Mouse (Mus musculus) heart, adult 8-10 months (tissue): ENCODE results near the gene 9330182L06Rik. TPM values are rescaled to one million over a fixed set of nuclear protein-coding genes. Genes with fewer than 3 reads are reported as not detected.

Experiments used
- DNase-seq: peaks from one replicate; pipeline ENCODE4 v3.0.0; 2022; ENCODE audit warnings: low spot score
- total RNA-seq, 4 experiments: library from RNA; stranded (reverse); gene quantifications; 2 replicates each; pipeline ENCODE4 v1.2.4; 2022

The 9330182L06Rik gene
- total RNA-seq, 4 experiments from 2014 or later = 0.14 to 0.35 (median 0.28) TPM

DNA sequence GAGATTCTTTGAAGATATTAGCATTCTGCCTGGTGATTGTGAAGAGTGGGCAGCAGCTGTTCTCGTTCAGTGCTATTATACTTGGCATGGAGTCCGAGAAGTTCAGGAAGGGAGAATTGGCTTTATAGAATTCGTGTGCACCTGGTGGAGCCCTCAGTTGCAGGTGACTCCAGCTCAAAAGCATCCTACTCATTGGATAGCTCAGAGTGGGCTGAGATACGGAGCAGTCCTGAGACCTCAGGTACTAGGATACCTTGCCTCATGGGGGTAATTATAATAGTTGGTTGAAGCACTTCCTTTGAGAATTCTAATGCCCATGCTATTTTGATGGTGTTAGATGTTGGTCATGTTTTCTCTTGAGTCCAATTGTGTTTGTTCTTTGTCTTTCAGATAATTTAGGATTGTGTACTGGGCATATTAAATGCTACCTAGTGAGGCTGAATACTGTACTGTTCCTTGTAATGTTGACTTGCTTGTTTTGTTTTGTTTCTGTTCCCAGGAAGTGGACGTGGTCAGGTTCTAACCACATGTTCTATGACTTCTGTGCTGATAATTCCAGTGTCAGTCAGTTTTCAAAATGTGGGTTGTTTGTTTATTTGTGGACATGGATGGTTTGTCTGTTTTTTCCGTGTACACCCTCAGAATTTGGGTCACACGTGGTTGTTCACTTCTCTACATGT lies 96.2 kb downstream of the 9330182L06Rik start:
- DNase-seq = no peak

DNA sequence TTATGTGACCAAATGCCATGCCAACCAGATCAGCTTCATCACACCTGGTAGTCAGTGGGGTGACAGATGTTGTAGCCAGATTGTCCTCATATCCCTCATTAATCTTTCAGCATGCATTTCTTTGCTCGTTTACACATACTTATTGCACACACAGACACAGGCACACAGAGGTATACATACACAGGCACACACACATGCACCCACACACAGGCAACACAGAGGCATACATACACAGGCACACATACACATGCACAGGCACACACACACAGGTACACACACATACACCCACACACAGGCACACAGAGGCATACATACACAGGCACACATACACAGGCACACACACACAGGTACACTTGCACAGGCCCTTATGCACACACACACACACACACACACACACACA lies 99.0 kb downstream of the 9330182L06Rik start:
- DNase-seq = no peak

DNA sequence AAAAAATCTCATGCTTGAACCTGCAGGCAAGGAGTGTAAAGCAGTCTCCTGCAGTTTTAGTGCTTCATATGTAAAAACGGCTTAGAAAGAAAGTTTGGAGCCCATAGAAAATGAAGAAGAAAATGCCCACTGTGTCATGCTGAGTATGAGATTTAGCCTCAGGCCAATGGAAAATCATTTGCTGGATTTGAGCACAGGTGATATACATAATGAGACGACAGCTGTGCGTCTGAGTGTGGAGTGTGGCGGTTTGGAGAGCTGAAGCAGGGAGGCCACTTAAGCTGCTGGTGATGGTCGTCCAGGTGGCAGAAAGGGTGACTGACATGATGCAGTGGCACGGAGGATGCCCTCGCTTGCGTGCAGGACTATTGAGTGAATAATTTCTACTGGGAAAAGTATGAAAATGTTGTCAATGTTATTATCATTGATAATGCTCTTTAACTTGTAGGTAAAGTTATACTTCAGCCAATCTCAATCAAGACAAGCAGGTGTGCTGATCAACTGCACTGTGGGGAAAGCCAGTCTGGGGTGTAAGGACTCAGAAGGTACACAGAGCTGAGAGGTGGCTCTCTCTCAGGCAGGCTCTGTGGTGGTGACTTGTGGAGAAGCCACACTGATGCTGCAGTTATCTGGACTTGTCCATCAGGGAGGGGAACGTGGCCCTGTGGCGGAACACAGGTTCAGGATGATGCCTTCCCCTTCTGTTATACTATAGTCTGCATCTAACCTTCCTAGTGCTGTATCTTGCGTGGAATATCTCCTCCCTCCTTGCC lies 102.2 kb downstream of the 9330182L06Rik start:
- no peak for DNase-seq

DNA sequence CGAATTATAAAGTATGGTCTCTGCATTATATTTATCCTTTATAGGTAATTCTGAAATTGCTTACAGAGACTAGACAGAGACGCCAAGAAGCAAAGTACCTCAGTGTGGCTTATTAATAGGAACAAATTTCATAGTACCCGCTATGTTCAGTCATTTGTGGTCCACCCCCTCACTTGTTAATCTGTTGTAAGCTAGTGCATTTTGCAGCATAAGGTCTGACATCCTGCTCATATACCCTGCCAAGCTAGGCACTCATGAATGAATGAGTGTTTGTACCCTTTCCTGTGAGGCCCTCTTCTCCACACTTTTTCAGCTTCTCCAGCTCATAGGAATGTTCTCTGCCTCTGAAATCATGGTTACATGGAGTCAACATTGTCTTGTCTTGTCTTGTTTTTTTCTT lies 105.2 kb downstream of the 9330182L06Rik start:
- no peak for DNase-seq

DNA sequence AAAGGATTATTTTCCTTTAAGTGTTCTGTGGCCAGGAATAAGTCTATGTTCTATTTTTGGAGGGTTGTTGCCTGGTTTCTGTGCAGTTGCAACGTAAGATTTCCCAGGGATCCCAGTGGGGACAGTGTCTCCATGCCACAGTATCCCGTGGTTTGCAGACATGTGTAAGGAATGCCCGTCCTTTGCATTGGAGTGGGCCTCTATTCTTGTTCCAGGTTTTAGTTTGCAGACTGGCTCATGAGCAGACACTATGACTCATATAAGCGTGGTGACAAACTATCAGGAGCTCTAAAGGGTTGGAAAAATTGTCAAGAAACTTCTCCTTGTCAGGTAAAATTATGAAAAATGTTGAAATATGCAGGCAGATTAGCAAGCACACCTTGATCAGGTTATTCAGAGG lies 107.4 kb downstream of the 9330182L06Rik start:
- DNase-seq = no peak

DNA sequence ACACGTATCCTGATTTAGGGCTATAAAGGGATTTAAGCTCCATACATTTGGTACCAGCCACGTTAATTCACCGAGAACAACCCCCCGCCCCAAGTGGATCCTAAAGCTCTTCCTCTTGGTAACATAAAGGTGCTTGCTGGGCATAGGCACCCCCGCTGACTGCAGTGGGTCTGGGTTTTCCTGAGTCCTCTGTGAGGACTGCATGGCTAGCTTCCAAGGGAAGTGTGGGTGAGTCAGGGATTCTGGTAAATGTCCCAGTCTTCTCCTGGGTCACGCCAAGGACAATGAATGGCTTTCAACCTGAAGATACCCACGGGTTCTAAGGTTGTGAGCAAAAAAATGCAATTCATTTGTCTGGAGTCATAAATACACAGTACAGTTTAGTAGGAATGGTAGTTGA lies 124.0 kb downstream of the 9330182L06Rik start:
- no peak for DNase-seq

DNA sequence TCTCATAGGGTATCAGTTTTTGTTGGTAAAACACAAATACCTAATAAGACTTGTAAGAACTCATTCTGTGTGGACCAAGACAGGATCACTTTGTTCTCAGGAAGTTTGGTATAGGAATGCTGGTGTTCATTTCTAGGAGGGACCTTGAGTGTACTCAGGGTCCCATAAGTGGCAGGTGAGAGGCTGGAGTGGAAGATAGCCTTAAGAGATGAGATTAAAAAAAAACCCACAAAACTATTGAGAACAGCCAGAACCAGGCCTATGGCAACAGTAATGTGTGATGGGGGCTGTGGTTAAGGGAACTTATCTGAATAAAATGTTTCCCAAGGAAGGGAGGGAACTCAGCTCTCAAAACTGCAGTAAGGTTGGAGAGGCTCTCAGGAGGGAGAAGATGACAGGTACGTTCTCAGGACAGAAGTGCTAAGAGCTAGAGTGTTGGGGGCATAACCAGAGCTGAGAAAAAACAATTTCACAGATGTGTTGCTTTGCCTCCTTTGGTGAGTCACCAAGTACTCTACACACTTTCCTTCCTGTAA lies 126.0 kb downstream of the 9330182L06Rik start:
- DNase-seq = no peak

DNA sequence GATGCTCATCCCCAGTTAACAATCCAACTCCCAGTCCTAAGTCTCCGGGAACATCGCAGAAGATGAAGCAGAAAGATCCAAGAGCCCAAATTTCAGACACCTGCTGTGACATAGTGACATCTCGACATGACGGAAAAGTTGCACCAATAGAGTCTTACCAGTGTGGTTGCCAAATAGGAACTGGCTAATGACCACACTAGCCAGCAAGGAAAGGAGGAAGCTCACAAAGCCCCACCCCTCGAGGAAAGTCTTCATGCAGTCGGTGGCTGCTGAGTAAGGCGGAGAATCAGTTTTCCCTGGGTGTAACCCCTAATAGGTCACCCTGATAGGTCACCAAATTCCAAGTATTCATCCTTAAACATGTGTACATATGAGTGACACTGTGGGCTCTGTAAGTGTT lies 151.2 kb downstream of the 9330182L06Rik start:
- no peak for DNase-seq

DNA sequence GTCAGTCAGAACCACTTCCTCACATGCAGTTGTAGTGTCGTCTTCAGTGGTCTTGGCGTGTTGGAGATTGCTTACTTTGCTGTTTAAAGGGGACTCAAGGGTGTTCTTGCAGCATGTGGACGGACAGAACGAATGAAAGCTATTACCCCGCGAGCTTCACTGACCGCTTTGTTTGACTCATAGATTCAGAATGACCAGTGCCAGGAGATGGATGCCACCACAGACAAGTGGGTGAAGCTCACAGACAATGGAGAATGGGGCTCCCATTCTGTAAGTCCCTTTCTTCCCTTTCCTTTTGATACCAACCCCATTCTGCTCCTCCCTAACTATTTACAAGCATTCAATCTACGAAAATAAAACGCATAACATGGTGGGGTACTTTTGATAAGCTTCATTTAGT lies 151.9 kb downstream of the 9330182L06Rik start:
- DNase-seq = no peak

DNA sequence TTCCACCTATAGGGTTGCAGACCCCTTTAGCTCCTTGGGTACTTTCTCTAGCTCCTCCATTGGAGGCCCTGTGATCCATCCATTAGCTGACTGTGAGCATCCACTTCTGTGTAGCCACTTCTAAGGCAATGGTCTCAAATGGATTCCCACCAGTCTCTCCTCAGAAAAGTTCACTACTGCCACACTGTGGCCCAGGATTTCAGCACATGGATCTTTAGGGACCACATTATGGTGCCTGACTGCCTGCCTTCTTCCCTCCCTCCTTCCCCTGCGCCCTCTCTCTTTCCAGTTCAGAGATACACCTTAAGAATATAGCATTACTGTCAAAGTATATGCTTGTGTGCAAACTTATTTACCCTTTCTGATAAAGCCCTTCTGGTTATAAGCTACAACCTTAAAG lies 154.0 kb downstream of the 9330182L06Rik start:
- DNase-seq = no peak

DNA sequence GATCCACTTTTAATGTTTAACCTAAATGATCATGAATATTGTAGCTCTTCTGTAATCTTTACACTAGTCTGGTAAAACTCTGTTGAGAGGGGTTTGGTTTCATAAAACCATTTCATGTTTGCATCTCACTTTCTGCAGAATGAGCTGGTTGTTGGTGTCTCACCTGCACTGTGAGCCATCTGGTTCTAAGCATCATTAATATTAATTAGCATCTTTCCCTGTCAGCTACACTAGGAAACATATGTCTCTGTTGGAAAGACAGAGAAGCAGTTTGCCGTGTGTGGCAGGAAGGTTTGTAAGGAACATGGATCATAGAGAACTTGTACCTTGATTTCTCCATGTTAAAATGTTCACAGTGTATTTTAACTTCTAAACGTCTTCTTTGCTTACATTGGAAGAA lies 158.5 kb downstream of the 9330182L06Rik start:
- no peak for DNase-seq

DNA sequence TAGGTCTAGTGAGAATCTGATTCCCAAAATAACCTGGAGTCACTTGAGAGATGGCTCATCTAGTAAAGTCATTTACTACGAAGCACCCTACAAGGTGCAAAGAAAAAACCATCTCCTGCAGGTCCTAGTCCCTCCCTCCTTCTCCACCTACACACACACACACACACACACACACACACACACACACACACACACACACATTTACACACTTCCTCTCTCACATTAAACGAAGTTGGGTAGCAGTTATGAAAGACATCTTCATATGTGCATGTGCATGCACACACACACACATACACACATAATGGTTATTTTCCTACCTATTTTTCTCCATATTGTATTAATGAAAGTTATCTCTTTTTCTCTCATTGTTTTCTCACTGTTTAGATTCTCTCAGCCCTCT lies 161.2 kb downstream of the 9330182L06Rik start:
- DNase-seq = no peak

DNA sequence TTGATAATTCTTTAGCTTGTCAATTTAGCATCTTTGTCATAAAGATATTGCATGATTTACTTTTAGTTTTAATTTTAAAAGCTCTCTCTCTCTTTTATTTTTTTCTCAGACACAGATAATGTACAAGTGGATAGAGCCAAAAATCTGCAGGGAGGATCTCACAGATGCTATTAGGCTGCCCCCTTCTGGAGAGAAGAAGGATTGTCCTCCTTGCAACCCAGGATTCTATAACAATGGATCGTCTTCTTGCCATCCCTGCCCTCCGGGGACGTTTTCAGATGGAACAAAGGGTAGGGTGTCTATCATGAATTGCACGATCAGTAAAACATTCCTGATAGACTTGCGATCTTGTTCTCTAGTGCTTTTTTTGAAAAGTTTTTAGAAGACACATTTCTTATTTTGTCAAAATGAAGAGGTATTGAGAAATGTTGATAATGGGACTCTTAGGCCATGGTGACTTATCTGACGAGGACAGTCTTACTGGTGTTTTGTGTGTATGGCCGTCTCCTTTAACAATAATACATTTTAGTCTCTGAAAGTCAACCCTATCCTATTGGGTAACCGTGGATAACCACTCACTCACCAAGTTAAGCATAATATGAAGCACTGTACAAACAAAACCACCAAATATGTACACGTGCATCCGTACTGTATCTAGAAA lies 161.8 kb downstream of the 9330182L06Rik start:
- DNase-seq = peak; percentile 18

DNA sequence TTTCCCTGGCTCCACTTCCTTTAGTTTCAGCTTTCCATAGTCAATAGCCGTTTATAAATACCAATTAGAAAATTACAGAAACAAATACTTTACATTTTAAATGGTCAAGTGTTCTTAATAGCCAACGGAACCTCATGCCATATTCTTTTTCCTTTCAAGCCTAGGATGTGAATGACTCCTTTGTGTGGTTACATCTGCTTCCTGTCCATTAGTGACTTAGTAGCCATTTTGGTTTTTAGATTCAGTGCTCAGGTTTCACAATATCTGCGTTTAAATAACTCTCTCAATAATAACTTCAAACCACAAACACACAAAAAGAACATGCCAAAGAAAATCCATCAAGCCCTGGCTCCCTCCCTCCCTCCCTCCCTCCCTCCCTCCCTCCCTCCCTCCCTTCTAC lies 162.8 kb downstream of the 9330182L06Rik start:
- no peak for DNase-seq

DNA sequence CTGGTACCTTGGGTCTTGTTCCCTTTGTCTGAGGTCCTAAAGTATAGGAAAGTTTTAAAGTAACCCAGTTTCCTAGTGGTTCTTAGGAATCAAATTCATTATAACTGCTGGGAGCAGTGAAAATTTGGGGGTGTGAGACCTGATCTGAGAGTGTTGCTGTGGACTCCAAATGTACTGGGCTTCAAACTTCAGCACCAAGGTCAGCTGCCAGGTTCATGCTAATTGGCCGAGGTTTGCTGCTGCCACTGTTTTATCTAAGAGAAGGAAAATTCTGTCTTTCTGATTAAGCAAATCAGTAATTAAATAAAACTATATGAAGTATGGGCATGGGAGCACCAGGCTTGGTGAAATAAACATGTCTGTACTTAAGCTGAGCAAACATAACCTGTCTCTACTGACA lies 180.2 kb downstream of the 9330182L06Rik start:
- no peak for DNase-seq

DNA sequence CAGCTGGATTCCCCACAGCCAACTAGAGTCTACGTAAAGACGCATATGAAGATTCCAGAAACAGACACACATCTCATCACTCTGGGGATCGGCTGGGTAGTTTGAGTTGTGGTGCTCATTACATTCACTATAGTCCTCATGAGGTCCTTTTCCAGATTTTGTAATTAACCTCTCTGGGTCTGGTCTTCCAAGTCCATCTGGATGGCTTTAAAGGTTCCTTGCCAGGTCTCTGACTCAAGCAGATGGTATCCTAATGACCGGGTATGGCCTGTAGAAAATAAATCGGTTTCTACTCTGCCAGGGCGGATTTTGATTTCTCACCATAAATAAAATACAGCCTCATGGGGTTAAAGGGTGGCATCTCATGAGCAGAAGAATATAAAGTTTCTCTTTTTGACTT lies 183.0 kb downstream of the 9330182L06Rik start:
- no peak for DNase-seq

DNA sequence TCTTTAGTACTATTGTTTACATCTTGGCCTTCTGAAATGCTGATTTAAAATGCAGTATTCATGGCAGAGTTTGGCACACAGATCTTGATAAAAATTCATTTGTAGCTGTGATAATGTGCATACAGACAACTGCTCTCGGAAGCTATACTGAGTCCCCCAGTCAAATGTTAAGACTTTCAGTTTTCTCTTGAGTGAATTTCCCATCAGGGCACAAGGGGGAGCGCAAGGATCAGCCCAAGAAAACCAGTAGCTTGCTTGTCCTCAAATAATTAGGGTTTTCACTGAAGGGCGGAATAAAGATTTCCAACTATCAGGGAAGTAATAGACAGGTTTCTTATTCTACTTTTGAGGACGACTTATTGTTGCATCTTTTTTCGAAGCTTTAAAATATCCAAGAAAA lies 183.7 kb downstream of the 9330182L06Rik start:
- no peak for DNase-seq

DNA sequence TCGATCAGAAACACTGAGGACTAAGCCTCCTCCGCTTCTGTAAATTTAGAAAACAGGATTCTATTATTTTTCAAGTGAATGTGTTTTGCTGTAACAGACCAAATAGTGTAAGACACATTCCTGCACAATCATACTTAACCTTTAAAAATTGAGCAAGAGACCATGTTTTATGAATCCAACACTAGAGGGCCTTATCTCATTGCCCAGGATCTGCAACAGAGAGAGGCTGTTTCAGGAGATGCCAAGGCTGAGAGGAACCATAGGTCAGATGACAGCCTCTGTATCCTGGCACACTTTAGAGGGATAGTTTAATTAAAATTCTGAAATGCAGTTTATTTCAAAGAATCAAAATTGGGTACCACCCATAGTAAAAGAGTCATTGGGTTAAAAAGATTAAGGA lies 187.4 kb downstream of the 9330182L06Rik start:
- no peak for DNase-seq

DNA sequence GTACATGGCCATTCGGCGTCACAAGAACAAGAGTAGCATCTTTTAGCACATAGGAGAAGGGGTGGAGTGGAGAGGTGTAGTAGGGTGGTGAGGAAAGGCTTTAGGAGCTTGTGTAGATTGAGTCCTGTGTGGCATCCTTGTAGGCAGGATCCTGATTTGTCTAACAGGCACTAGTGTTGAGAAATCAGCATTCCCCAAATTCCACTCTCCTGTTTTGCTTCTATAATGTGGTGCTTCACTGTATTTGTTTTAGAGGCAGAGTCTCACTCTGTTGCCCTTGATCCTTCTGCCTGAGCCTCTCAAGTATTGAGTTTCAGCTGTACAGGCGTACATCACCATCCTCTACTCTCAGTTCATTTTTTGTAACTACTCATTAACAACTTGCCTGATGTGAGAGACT lies 211.7 kb downstream of the 9330182L06Rik start:
- DNase-seq = no peak

DNA sequence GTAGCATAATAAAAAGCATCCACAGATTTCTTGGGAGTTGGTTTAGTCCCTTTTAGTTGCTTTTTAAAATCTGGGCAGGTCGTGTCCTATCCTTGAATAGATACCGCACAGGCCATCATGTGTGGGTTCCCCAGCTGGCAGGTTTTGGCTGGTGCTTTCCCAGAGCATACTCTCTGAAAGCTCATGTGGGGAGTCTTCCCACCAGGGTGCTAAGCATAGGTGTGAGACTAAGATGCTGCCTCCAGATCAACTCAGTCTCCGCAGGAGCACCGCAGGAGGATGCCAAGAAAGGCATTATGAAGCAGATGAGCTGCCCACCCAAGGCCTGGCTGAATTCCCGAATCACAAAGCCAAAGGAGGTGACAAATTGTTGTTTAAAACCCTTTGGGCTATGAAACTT lies 229.5 kb downstream of the 9330182L06Rik start:
- DNase-seq = no peak

DNA sequence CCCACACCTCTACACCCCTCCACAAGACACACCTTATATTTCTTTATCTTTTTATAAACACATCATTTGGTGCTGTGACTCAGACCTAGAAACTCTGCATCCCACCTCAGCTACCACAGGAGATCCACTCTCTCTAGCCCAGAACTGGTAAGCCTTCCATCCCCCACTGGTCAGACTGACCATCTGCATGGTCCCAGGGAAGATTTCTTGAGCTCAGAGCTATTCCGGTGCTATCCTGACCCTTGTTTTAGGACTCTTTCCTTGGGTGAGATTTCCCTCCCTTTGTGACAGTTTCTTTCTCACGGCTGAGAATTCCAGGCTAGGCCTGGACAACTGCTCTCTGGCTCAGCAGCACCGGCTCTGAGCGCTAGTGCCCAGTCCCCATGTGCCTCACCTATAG lies 231.3 kb downstream of the 9330182L06Rik start:
- DNase-seq = no peak

DNA sequence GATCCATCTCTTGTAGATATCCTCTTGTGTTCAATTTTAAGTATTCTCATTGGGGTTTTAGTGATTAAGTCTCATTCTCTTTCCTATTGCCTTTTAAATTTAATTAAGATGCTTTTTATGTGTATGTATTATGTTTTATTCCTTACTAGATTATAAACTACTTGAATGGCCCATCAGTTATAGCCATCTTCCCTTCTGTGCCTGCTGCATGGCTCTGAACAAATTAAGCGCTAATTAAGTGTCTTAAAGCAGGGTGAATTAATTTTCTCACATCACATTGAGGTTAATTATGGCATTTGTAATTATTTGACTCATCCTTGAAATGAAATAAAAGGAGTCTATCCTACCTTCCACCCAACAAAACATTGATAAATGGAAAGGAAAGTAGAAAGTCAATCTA lies 245.1 kb downstream of the 9330182L06Rik start:
- no peak for DNase-seq

DNA sequence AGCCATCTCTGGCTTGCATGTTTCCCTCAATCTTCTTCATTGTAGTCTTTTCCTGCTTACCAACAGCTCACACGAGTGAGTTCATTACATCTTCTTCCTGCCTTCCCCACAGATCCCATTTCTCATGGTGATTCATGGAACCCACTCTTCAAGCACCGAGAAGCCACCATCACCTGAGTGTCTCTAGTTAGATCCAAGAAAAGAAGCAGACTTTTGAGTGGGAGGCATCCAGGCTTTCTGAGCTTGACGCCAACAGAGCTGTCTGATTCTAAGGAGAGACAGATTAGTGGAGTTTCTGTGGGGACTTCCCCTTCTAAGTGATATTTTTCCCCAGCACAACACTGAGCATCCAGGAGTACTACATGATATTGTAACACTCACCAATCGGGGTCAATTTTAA lies 259.6 kb downstream of the 9330182L06Rik start:
- DNase-seq = no peak
